Mouse (Mus musculus) bone marrow macrophage, adult 2 months (primary cell): ENCODE data around the gene Ugt1a6b.

Source experiments
- CTCF ChIP-seq: IDR thresholded peaks from 2 replicates; pipeline ENCODE4 v1.5.1; 2012; ENCODE audit warnings: low read depth, mild to moderate bottlenecking, low read length, moderate library complexity
- POLR2A ChIP-seq: IDR thresholded peaks from 2 replicates; pipeline ENCODE4 v1.6.1; 2012; ENCODE audit warnings: mild to moderate bottlenecking, low read depth, low read length, borderline replicate concordance

DNA sequence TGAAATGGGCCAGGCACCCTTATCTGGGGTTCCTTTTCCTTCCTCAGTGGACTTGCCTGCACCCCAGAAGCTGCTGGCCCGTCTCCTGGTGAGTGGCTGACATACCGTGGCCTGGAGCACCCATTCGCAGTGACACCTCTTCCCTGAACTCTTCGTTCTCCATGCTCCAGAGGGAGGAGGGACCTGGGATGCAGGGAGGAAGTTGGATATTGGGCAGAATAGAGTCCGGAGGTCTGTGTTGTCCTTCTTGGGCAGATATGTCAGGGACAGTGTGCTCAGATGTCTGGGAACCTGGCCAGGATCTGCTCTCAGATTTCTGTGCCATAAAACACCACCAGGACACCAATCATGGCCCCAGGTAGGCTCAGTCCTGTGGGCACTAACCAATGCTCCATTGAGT is 137.0 kb downstream of the Ugt1a6b start:
- no peak for TF ChIP-seq POLR2A
- TF ChIP-seq CTCF = no peak
